Mouse (Mus musculus): ENCODE results near the gene Rps25.

- TF ChIP-seq CTCF (IDR thresholded peaks at IDR 0.05; ENCODE audit: control insufficient read depth, insufficient read depth, low read length) = no peak
- no peak for TF ChIP-seq POLR2A (IDR thresholded peaks at IDR 0.05; ENCODE audit: borderline replicate concordance, control insufficient read depth, low read depth, low read length)
Observed at GRCm38 (mm10) chr9:44410647-44411336, 3.9 kb downstream of the Rps25 start.

Measured in bone marrow, adult 2 months (tissue).